Comparison of ENCODE assay signal across 8 mouse cellular contexts in genomic region chr14:26971106-26971789, GRCm38 (mm10). TPM values are rescaled to one million over a fixed set of nuclear protein-coding genes. Genes with fewer than 3 reads are reported as not detected.
DNase-seq lines count a peak whose midpoint lies in the region; ATAC-seq and TF ChIP-seq lines count a peak whose summit lies in the region.

Gene Appl1, minus strand, starts transcription at chr14:26971232.

- no peak for TF ChIP-seq POLR2A in bone marrow, adult 2 months (IDR thresholded peaks at IDR 0.05; ENCODE audit: borderline replicate concordance, control insufficient read depth, low read depth, low read length)

- no peaks in the 10 kb centered on the region for H3K36me3 ChIP-seq in lung, embryonic 15.5 days
- H3K36me3 ChIP-seq in intestine, postnatal 0 days (ENCODE audit: control insufficient read depth, insufficient read depth) = no peaks in the 10 kb centered on the region
- no peaks in the 10 kb centered on the region for H3K36me3 ChIP-seq in midbrain, embryonic 12.5 days

- H3K4me3 ChIP-seq in lung, embryonic 15.5 days = peak within 1 kb of the TSS; percentile 96
- H3K4me3 ChIP-seq in bone marrow, adult 2 months (replicated peaks; ENCODE audit: control insufficient read depth, low read depth, low read length) = peak within 1 kb of the TSS; percentile 85
- H3K4me3 ChIP-seq in intestine, postnatal 0 days (ENCODE audit: low read depth, low read length) = peak within 1 kb of the TSS; percentile 84
- H3K4me3 ChIP-seq in midbrain, embryonic 12.5 days = peak within 1 kb of the TSS; percentile 96

- no peak for DNase-seq in lung, postnatal 25 days (ENCODE audit: low spot score)
- peak; percentile 85 for DNase-seq in heart, adult 11 months
- no peak for DNase-seq in right cerebral cortex, adult 2 months (ENCODE audit: low spot score in 2 of 2)

- H3K4me2 ChIP-seq in lung, embryonic 15.5 days = peak within 1 kb of the TSS; percentile 71
- peak within 1 kb of the TSS; percentile 76 for H3K4me2 ChIP-seq in intestine, postnatal 0 days (replicated peaks; ENCODE audit: low read depth)
- H3K4me2 ChIP-seq in midbrain, embryonic 12.5 days (replicated peaks) = peak within 1 kb of the TSS; percentile 61

- peak within 1 kb of the TSS; percentile 90 for H3K9ac ChIP-seq in lung, embryonic 15.5 days
- H3K9ac ChIP-seq in intestine, postnatal 0 days (ENCODE audit: low read depth, low read length) = peak within 1 kb of the TSS; percentile 91
- H3K9ac ChIP-seq in midbrain, embryonic 12.5 days (replicated peaks) = peak within 1 kb of the TSS; percentile 86

- 29% methylated on average over 10 of the region's 10 CpGs for WGBS in lung, embryonic 15.5 days
- 10% methylated on average over 10 of the region's 10 CpGs for WGBS in bone marrow, adult 2 months
- 40% methylated on average over 10 of the region's 10 CpGs for WGBS in intestine, postnatal 0 days
- 47% methylated on average over 10 of the region's 10 CpGs for WGBS in midbrain, embryonic 12.5 days

- no peak for ATAC-seq in lung, embryonic 15.5 days (ENCODE audit: borderline replicate concordance, extremely low read depth, low FRiP score, low TSS enrichment)
- no peak for ATAC-seq in intestine, postnatal 0 days
- ATAC-seq in midbrain, embryonic 12.5 days (ENCODE audit: low FRiP score, low read depth) = no peak
- no peak for ATAC-seq in cerebellum, adult (ENCODE audit: insufficient number of reproducible peaks, low FRiP score, low TSS enrichment)

- peak within 1 kb of the TSS; percentile 87 for H3K27ac ChIP-seq in lung, embryonic 15.5 days
- peak within 1 kb of the TSS; percentile 93 for H3K27ac ChIP-seq in bone marrow, adult 2 months (ENCODE audit: control insufficient read depth, insufficient read depth, low read depth, low read length, poor library complexity)
- H3K27ac ChIP-seq in intestine, postnatal 0 days (ENCODE audit: low read depth, low read length) = peak within 1 kb of the TSS; percentile 72
- H3K27ac ChIP-seq in midbrain, embryonic 12.5 days (replicated peaks) = peak within 1 kb of the TSS; percentile 93

- H3K9me3 ChIP-seq in lung, embryonic 15.5 days = no peaks in the 10 kb centered on the region
- H3K9me3 ChIP-seq in intestine, postnatal 0 days (ENCODE audit: control insufficient read depth) = no peaks in the 10 kb centered on the region
- no peaks in the 10 kb centered on the region for H3K9me3 ChIP-seq in midbrain, embryonic 12.5 days

- H3K27me3 ChIP-seq in lung, embryonic 15.5 days = no peaks in the 10 kb centered on the region
- no peaks in the 10 kb centered on the region for H3K27me3 ChIP-seq in intestine, postnatal 0 days (replicated peaks; ENCODE audit: control insufficient read depth, insufficient read depth, low read length)
- H3K27me3 ChIP-seq in midbrain, embryonic 12.5 days = no peaks in the 10 kb centered on the region; the same call in 1 of the 2 replicates

- peaks cover 7% of the 10 kb centered on the region for H3K4me1 ChIP-seq in lung, embryonic 15.5 days
- no peaks in the 10 kb centered on the region for H3K4me1 ChIP-seq in bone marrow, adult 2 months (ENCODE audit: control insufficient read depth, insufficient read depth, low read length)
- H3K4me1 ChIP-seq in intestine, postnatal 0 days (replicated peaks; ENCODE audit: control insufficient read depth, insufficient read depth, low read length) = 0 out of 2 replicates have a peak, but pooled peaks cover 3% of the 10 kb centered on the region
- peaks cover 11% of the 10 kb centered on the region for H3K4me1 ChIP-seq in midbrain, embryonic 12.5 days

- no peak for TF ChIP-seq CTCF in bone marrow, adult 2 months (IDR thresholded peaks at IDR 0.05; ENCODE audit: control insufficient read depth, insufficient read depth, low read length)
- no peak for TF ChIP-seq CTCF in intestine, postnatal 0 days (IDR thresholded peaks at IDR 0.05; ENCODE audit: low read depth)

RNA-seq across cellular contexts. Expression of gene Appl1, which starts in this region (rescaled TPM):
- polyA plus RNA-seq in lung, embryonic 15.5 days (2015; fragmentation: Nextera tagmentation; extraction: Ambion mirVana) = 36.1 and 36.3 TPM in 2 replicates
- 2.9 and 7.5 TPM in 2 replicates for polyA plus RNA-seq in bone marrow, adult 2 months (2011; ENCODE audit: insufficient read depth, insufficient read length, low replicate concordance, missing spikeins)
- polyA plus RNA-seq in intestine, postnatal 0 days (2015; fragmentation: Nextera tagmentation; extraction: Ambion mirVana) = 14.9 and 17.0 TPM in 2 replicates
- 46.9 and 48.2 TPM in 2 replicates for polyA plus RNA-seq in midbrain, embryonic 12.5 days (2016; fragmentation: Nextera tagmentation; extraction: Ambion mirVana)
